In genomic region chr8:75016422-75016821, GRCm38 (mm10) we compare ENCODE assay signal across 23 mouse cellular contexts. TPM values are rescaled to one million over a fixed set of nuclear protein-coding genes. Genes with fewer than 3 reads are reported as not detected.
DNase-seq lines count a peak whose midpoint lies in the region; ATAC-seq and TF ChIP-seq lines count a peak whose summit lies in the region.
"Had no signal": no experiment of that assay in that cellular context is flagged by ENCODE, and none has a peak within 500 bp of the region (broad histone marks: within the 10 kb centered on the region; RNA-seq: fewer than 3 reads in every experiment).

No protein-coding gene starts in this region.

- no peaks in the 10 kb centered on the region for H3K27me3 ChIP-seq in liver, embryonic 12.5 days (replicated peaks)
- no peaks in the 10 kb centered on the region for H3K27me3 ChIP-seq in liver, embryonic 11.5 days (replicated peaks; ENCODE audit: control insufficient read depth, insufficient read depth, low read length)
- H3K27me3 ChIP-seq in CH12.LX (replicated peaks) = no peaks in the 10 kb centered on the region
- no peaks in the 10 kb centered on the region for H3K27me3 ChIP-seq in liver, postnatal 0 days (ENCODE audit: insufficient read depth, low read length)
- H3K27me3 ChIP-seq: embryonic facial prominence, embryonic 15.5 days; heart, embryonic 12.5 days; hindbrain, embryonic 15.5 days; Patski had no signal

- dilution Hi-C loops in CH12.LX (cut with MboI; ENCODE audit: extremely low pct_ligation_motif_present, extremely low pct_unique_long_range_greater_than_20kb, low sequenced_read_pairs) = no loop called here

- H3K4me2 ChIP-seq in liver, embryonic 12.5 days = no peak overlapping the region
- no peak overlapping the region for H3K4me2 ChIP-seq in liver, embryonic 11.5 days
- H3K4me2 ChIP-seq in CH12.LX (ENCODE audit: insufficient read depth, low read depth, poor library complexity, severe bottlenecking) = peak overlapping the region; percentile 47; the same call in 1 of the 2 replicates
- H3K4me2 ChIP-seq in liver, postnatal 0 days (ENCODE audit: low read depth, low read length) = no peak overlapping the region
- H3K4me2 ChIP-seq: embryonic facial prominence, embryonic 15.5 days; heart, embryonic 12.5 days; hindbrain, embryonic 15.5 days had no signal

- H3K9ac ChIP-seq in liver, embryonic 12.5 days = no peak overlapping the region
- no peak overlapping the region for H3K9ac ChIP-seq in liver, embryonic 11.5 days (ENCODE audit: low read depth, low read length)
- H3K9ac ChIP-seq in CH12.LX (ENCODE audit: insufficient read depth, low read depth) = no peak overlapping the region
- no peak overlapping the region for H3K9ac ChIP-seq in liver, postnatal 0 days (replicated peaks)
- H3K9ac ChIP-seq: embryonic facial prominence, embryonic 15.5 days; heart, embryonic 12.5 days; hindbrain, embryonic 15.5 days had no signal

- in situ Hi-C loops in CH12.LX (cut with MboI; ENCODE audit: low pct_ligation_motif_present, low pct_unique_long_range_greater_than_20kb, low sequenced_read_pairs) = no loop called here

- 61% methylated on average over 1 of the region's 1 CpGs for WGBS in liver, embryonic 12.5 days (ENCODE audit: insufficient replicate concordance)
- WGBS in liver, embryonic 11.5 days = 63% methylated on average over 1 of the region's 1 CpGs
- WGBS in liver, postnatal 0 days (ENCODE audit: insufficient replicate concordance) = 60% methylated on average over 1 of the region's 1 CpGs

- H3K79me2 ChIP-seq in CH12.LX (replicated peaks; ENCODE audit: control insufficient read depth, extremely low read depth, insufficient read depth, poor library complexity, severe bottlenecking) = peaks cover 19% of the 10 kb centered on the region

- no peak for DNase-seq in liver, embryonic 11.5 days (ENCODE audit: low spot score)
- DNase-seq in CH12.LX (ENCODE audit: extremely low read depth) = no peak
- DNase-seq in liver, postnatal 0 days = no peak
- DNase-seq in frontal cortex, adult 2 months (ENCODE audit: extremely low spot score in 1 of 2, low spot score in 1 of 2) = no peak
- no peak for DNase-seq in spleen, adult 12 weeks (ENCODE audit: low spot score)
- no peak for DNase-seq in ovary, postnatal 14 days (ENCODE audit: low spot score)
- DNase-seq: adrenal gland, adult 2 months; adrenal gland, postnatal 25 days; cerebellum, adult 18-20 months; cerebellum, postnatal 10 days; embryo, embryonic 11 days; gastrocnemius, postnatal 10 days; heart, postnatal 36 days had no signal

- H3K4me3 ChIP-seq in liver, embryonic 12.5 days = no peak overlapping the region
- H3K4me3 ChIP-seq in liver, embryonic 11.5 days (ENCODE audit: low read depth, low read length) = no peak overlapping the region
- no peak overlapping the region for H3K4me3 ChIP-seq in CH12.LX (replicated peaks in 1 of 3; ENCODE audit: low read depth in 2 of 3, low read length in 2 of 3, poor library complexity in 1 of 3)
- no peak overlapping the region for H3K4me3 ChIP-seq in liver, postnatal 0 days (ENCODE audit: low read depth, low read length)
- H3K4me3 ChIP-seq: embryonic facial prominence, embryonic 15.5 days; erythroblast, embryonic 14.5 days; forebrain, embryonic 10.5 days; heart, embryonic 12.5 days; hindbrain, embryonic 15.5 days had no signal

- H3K9me3 ChIP-seq in liver, embryonic 12.5 days (replicated peaks) = no peaks in the 10 kb centered on the region
- no peaks in the 10 kb centered on the region for H3K9me3 ChIP-seq in liver, embryonic 11.5 days (ENCODE audit: control insufficient read depth, low read length)
- no peaks in the 10 kb centered on the region for H3K9me3 ChIP-seq in CH12.LX (replicated peaks; ENCODE audit: low read length)
- no peaks in the 10 kb centered on the region for H3K9me3 ChIP-seq in liver, postnatal 0 days (ENCODE audit: low read length)
- H3K9me3 ChIP-seq: embryonic facial prominence, embryonic 15.5 days; forebrain, embryonic 10.5 days; heart, embryonic 12.5 days; hindbrain, embryonic 15.5 days had no signal

- no peak for TF ChIP-seq POLR2A in CH12.LX (IDR thresholded peaks at IDR 0.05; ENCODE audit: low read depth, low read length)

- H3K36me3 ChIP-seq in liver, embryonic 12.5 days = peaks cover 38% of the 10 kb centered on the region
- H3K36me3 ChIP-seq in liver, embryonic 11.5 days (ENCODE audit: control insufficient read depth, insufficient read depth, low read length) = peaks cover 3% of the 10 kb centered on the region; the same call in 1 of the 2 replicates
- H3K36me3 ChIP-seq in CH12.LX (replicated peaks in 1 of 2; ENCODE audit: control insufficient read depth in 1 of 2, insufficient read depth in 1 of 2, low read length in 1 of 2) = peaks cover 3 to 37% of the 10 kb centered on the region in 2 experiments
- H3K36me3 ChIP-seq in liver, postnatal 0 days (replicated peaks; ENCODE audit: insufficient read depth, low read length) = 0 out of 2 replicates have a peak, but pooled peaks cover 5% of the 10 kb centered on the region

- TF ChIP-seq EP300 in CH12.LX (IDR thresholded peaks at IDR 0.05; ENCODE audit: low read length) = no peak
- no peak for TF ChIP-seq EP300 in liver, postnatal 0 days (IDR thresholded peaks at IDR 0.05; ENCODE audit: low read depth)

- peak overlapping the region; percentile 73; the same call in 1 of the 2 replicates for H3K27ac ChIP-seq in liver, embryonic 12.5 days
- no peak overlapping the region for H3K27ac ChIP-seq in liver, embryonic 11.5 days (ENCODE audit: low read depth, low read length)
- no peak overlapping the region for H3K27ac ChIP-seq in CH12.LX (ENCODE audit: insufficient read depth, low read depth)
- 0 out of 2 replicates have a peak overlapping the region, but pooled peaks have one; percentile 24 for H3K27ac ChIP-seq in liver, postnatal 0 days (ENCODE audit: low read depth)
- H3K27ac ChIP-seq: embryonic facial prominence, embryonic 15.5 days; forebrain, embryonic 10.5 days; hindbrain, embryonic 15.5 days had no signal

- no peak for ATAC-seq in liver, embryonic 12.5 days
- no peak for ATAC-seq in liver, embryonic 11.5 days (replicated peaks; ENCODE audit: low FRiP score)
- 0 out of 2 replicates have a peak, but pooled peaks have one; percentile 31 for ATAC-seq in common myeloid progenitor, adult 5-6 weeks (replicated peaks; ENCODE audit: low read depth, poor library complexity, severe bottlenecking)
- ATAC-seq in liver, postnatal 0 days = no peak
- ATAC-seq: activated CD4-positive, CD25-positive, alpha-beta regulatory T cell, adult 4 months; forebrain, embryonic 14.5 days; Patski had no signal

- TF ChIP-seq CTCF in CH12.LX (conservative IDR thresholded peaks at IDR 0.05 in 1 of 2, IDR thresholded peaks at IDR 0.05 in 1 of 2; ENCODE audit: low read depth in 2 of 2, low read length in 2 of 2) = no peak
- no peak for TF ChIP-seq CTCF in liver, postnatal 0 days (IDR thresholded peaks at IDR 0.05; ENCODE audit: low read depth)

- no peak for TF ChIP-seq RAD21 in CH12.LX (IDR thresholded peaks at IDR 0.05; ENCODE audit: low read depth, low read length)

- H3K4me1 ChIP-seq in liver, embryonic 12.5 days = peaks cover 47% of the 10 kb centered on the region
- peaks cover 15% of the 10 kb centered on the region for H3K4me1 ChIP-seq in liver, embryonic 11.5 days (replicated peaks; ENCODE audit: control insufficient read depth, insufficient read depth, low read length)
- peaks cover 7 to 59% of the 10 kb centered on the region in 2 experiments; a peak in 3 of 4 replicates for H3K4me1 ChIP-seq in CH12.LX (ENCODE audit: control insufficient read depth in 1 of 2, insufficient read depth in 2 of 2)
- H3K4me1 ChIP-seq in liver, postnatal 0 days (ENCODE audit: insufficient read depth) = peaks cover 7% of the 10 kb centered on the region; the same call in 1 of the 2 replicates
- H3K4me1 ChIP-seq: embryonic facial prominence, embryonic 15.5 days; hindbrain, embryonic 15.5 days had no signal

TF ChIP-seq in CH12.LX, 34 proteins besides CTCF, POLR2A, EP300 and RAD21:
- no peak for TF ChIP-seq ZC3H11A (IDR thresholded peaks at IDR 0.05; ENCODE audit: low read depth, low read length)

RNA-seq across cellular contexts. Expression of gene Tom1, which starts 17.1 kb away (rescaled TPM):
- polyA plus RNA-seq in liver, embryonic 12.5 days (2016; fragmentation: Nextera tagmentation; extraction: Ambion mirVana) = 14.6 and 16.1 TPM in 2 replicates
- 22.2 and 24.6 TPM in 2 replicates for polyA plus RNA-seq in liver, embryonic 11.5 days (2014; fragmentation: Nextera tagmentation; extraction: Ambion mirVana)
- total RNA-seq in CH12.LX (2012; rRNA removed) (15.6 and 18.4 TPM in 2 replicates), CH12.LX (2014; rRNA removed) (11.6 and 13.4 TPM in 2 replicates)
- polyA plus RNA-seq in CH12.LX (2012; ENCODE audit: insufficient read length, low read depth) = 25.3 and 32.8 TPM in 2 replicates
- 7.7 and 8.6 TPM in 2 replicates for total RNA-seq in common myeloid progenitor, adult 5-6 weeks (2017)
- polyA plus RNA-seq in liver, postnatal 0 days (2015; fragmentation: Nextera tagmentation; extraction: Ambion mirVana) = 16.6 and 17.9 TPM in 2 replicates
- 49.6 and 52.8 TPM in 2 replicates for polyA plus RNA-seq in frontal cortex, adult 2 months (2012; rRNA removed)

RNA-seq across cellular contexts. Expression of gene Hmgxb4, which starts 23.3 kb away (rescaled TPM):
- 17.6 and 18.3 TPM in 2 replicates for polyA plus RNA-seq in liver, embryonic 12.5 days (2016; fragmentation: Nextera tagmentation; extraction: Ambion mirVana)
- 29.8 and 32.4 TPM in 2 replicates for polyA plus RNA-seq in liver, embryonic 11.5 days (2014; fragmentation: Nextera tagmentation; extraction: Ambion mirVana)
- total RNA-seq in CH12.LX (2012; rRNA removed) (24.5 and 29.1 TPM in 2 replicates), CH12.LX (2014; rRNA removed) (33.2 and 33.4 TPM in 2 replicates)
- polyA plus RNA-seq in CH12.LX (2012; ENCODE audit: insufficient read length, low read depth) = 23.3 and 23.6 TPM in 2 replicates
- total RNA-seq in common myeloid progenitor, adult 5-6 weeks (2017) = 57.4 and 104 TPM in 2 replicates
- polyA plus RNA-seq in liver, postnatal 0 days (2015; fragmentation: Nextera tagmentation; extraction: Ambion mirVana) = 5.5 and 6.6 TPM in 2 replicates
- polyA plus RNA-seq in frontal cortex, adult 2 months (2012; rRNA removed) = 33.6 and 37.0 TPM in 2 replicates

Comparison
In these comparisons a context has a peak if more than half of its experiments do, and no peak if none do; other contexts are left out.
1. H3K27ac ChIP-seq: peak in liver, embryonic 12.5 days (single experiment) and liver, postnatal 0 days (single experiment); none in liver, embryonic 11.5 days (single experiment) and CH12.LX (single experiment).